Mouse (Mus musculus) thymus, adult 2 months (tissue): Measurements from ENCODE around the gene Olfr1316.

Source experiments
- CTCF ChIP-seq: fragments of 200-500 bp; IDR thresholded peaks from 2 replicates; pipeline ENCODE4 v1.5.1; 2012; ENCODE audit warnings: mild to moderate bottlenecking, control low read depth, low read length, moderate library complexity, borderline replicate concordance; ENCODE audit not compliant: control insufficient read depth, poor library complexity, insufficient read depth; ENCODE audit errors: extremely low read depth
- POLR2A ChIP-seq: fragments of 200-500 bp; IDR thresholded peaks from 2 replicates; pipeline ENCODE4 v1.6.1; 2012; ENCODE audit warnings: mild to moderate bottlenecking, low read length, control low read depth, moderate library complexity; ENCODE audit not compliant: control insufficient read depth, poor library complexity, insufficient read depth; ENCODE audit errors: extremely low read depth

DNA sequence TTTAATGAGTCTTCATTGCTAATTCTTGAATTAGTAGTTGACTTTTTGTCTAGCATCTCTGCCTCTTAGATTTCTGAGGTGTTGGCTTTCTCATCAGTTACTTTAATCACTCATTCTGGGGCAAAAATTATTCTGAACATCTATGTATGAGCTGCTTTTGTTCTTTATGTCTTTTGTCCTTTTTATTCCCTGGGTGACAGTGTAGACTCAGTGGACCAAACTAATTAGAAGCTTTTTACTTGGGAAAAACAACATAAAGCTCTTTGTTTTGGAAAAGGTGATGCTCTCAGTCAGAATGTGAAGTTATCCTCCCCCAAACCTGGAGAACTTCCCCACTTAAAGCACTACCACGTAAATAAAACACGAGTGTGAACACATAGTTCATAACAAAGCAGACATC, 5.3 kb upstream of the Olfr1316 start, which contains the start of gene Olfr1317:
- TF ChIP-seq CTCF (no peak), POLR2A (no peak)
